Mouse (Mus musculus) hindbrain, embryonic 10.5 days (tissue): ENCODE measurements at regions not wholly inside any gene's neighbourhood (a gene's known extent, or its start where the extent isn't known, plus 50 kb on each side); places are given as distances from the start of the nearest gene placed in this dataset.

ENCODE experiments used
- DNase-seq: peaks from one replicate; pipeline ENCODE4 v3.0.0-alpha.2; 2017; ENCODE audit warnings: low spot score
- H3K27ac ChIP-seq: fragments of 300-500 bp; sonication (generic); 2 replicates; pipeline ENCODE4 v1.5.1; 2016; ENCODE audit warnings: mild to moderate bottlenecking, moderate library complexity
- H3K27me3 ChIP-seq: fragments of 300-500 bp; sonication (generic); 2 replicates; pipeline ENCODE4 v1.6.1; 2016; ENCODE audit warnings: mild to moderate bottlenecking; ENCODE audit not compliant: poor library complexity, insufficient read depth, severe bottlenecking
- H3K36me3 ChIP-seq: fragments of 300-500 bp; sonication (generic); 2 replicates; pipeline ENCODE4 v1.6.1; 2016; ENCODE audit warnings: mild to moderate bottlenecking, moderate library complexity
- H3K4me1 ChIP-seq: fragments of 300-500 bp; sonication (generic); replicated peaks from 2 replicates; pipeline ENCODE4 v1.6.1; 2016; ENCODE audit warnings: mild to moderate bottlenecking
- H3K4me3 ChIP-seq: fragments of 300-500 bp; sonication (generic); 2 replicates; pipeline ENCODE4 v1.5.1; 2016; ENCODE audit warnings: mild to moderate bottlenecking, moderate library complexity
- H3K9me3 ChIP-seq: fragments of 300-500 bp; sonication (generic); 2 replicates; pipeline ENCODE4 v1.6.1; 2016; ENCODE audit warnings: mild to moderate bottlenecking, moderate library complexity
- WGBS: fragments of 180-500 bp; shearing (Covaris S2); methylation state at CpG from one replicate; pipeline ENCODE4 v1.1.7; 2016; 5-methylcytosine and 5-hydroxymethylcytosine counted together

DNA sequence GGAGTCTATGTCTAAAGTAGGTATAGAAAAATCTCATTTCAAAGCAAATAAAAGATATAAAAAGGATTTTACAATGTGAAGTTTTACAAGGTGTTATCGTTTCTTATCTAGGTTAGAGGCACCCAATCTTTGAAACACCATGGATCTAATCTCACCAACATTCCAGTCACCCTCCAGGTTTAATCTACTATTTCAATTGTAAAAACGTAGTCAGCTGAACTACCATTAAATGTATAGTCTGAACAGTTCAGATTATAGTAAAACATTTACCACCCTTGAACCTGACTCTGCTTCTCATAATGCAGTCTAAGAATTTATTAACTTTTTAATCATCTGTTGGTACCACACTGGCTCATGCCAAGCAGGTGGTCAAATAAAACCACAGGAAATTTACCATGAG, 259.5 kb upstream of the Defb41 start:
- Histone ChIP-seq H3K4me3 (no peak overlapping the region), H3K9me3 (no peaks in the 10 kb centered on the region), H3K27me3 (no peaks in the 10 kb centered on the region), H3K27ac (no peak overlapping the region), H3K4me1 (no peaks in the 10 kb centered on the region), H3K36me3 (no peaks in the 10 kb centered on the region)
- no peak for DNase-seq
- 90% methylated on average over 2 of the region's 2 CpGs for WGBS

- Histone ChIP-seq H3K36me3 (no peaks in the 10 kb centered on the region), H3K4me1 (no peaks in the 10 kb centered on the region), H3K27me3 (no peaks in the 10 kb centered on the region), H3K4me3 (no peak overlapping the region), H3K9me3 (no peaks in the 10 kb centered on the region), H3K27ac (no peak overlapping the region)
- DNase-seq: no peak
- WGBS: 71% methylated on average over 2 of the region's 2 CpGs
Observed at GRCm38 (mm10) chr1:18522902-18523301, 258.0 kb upstream of the Defb41 start.

DNA sequence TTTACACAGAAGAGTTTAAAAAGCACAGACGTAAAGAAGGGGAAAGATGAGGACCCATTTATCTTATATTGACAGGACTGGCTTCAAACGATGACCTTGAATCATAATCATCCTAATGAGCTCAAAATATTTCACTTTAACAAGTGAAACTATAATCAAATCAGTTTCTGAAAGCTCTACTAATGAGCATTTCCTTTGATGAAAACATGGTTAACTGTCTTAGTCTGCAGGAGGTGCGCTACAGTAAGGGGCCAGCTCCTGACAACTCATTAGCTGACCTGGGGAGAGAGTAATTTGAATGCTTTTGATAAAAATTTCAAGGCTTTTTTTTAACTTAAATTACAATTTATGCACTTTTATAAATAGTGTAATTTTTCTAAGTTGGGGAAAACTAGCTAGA, 247.8 kb upstream of the Defb41 start:
- no peak for DNase-seq
- no peak overlapping the region for H3K27ac ChIP-seq
- WGBS: 91% methylated on average over 3 of the region's 3 CpGs

GRCm38 (mm10) chr1:18498556-18498955, 233.6 kb upstream of the Defb41 start:
- WGBS: 79% methylated on average over 3 of the region's 3 CpGs

More for the DNA sequence above, 247.8 kb upstream of the Defb41 start:
- no peak overlapping the region for H3K4me3 ChIP-seq
- H3K4me1 ChIP-seq: no peaks in the 10 kb centered on the region
- no peaks in the 10 kb centered on the region for H3K36me3 ChIP-seq
- H3K27me3 ChIP-seq: no peaks in the 10 kb centered on the region
- H3K9me3 ChIP-seq: 0 out of 2 replicates have a peak, but pooled peaks cover 3% of the 10 kb centered on the region

DNA sequence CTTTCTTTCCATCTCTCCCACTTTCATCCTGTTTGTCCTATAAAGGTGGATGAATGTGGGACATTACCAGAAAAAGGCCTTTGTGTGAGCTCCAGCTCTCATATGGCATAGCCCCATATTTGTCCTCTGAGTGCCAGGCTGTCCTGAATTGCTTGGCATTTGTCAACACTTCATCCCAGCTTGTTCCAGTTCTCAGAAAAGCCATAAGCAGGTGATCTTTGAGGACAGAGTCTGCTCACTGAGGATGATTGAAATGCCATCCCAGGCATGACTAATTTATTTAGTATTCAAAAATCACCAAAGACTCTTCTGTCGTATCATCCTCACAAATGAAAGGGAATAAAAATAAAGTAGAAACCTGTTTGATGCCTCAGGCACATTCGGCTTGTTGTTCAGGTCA, 203.6 kb upstream of the Defb41 start:
- H3K36me3 ChIP-seq: no peaks in the 10 kb centered on the region
- no peaks in the 10 kb centered on the region for H3K27me3 ChIP-seq
- no peak overlapping the region for H3K4me3 ChIP-seq
- no peak overlapping the region for H3K27ac ChIP-seq
- 77% methylated on average over 2 of the region's 2 CpGs for WGBS
- no peak for DNase-seq
- H3K9me3 ChIP-seq: no peaks in the 10 kb centered on the region
- H3K4me1 ChIP-seq: peaks cover 11% of the 10 kb centered on the region

More at GRCm38 (mm10) chr1:18498556-18498955, 233.6 kb upstream of the Defb41 start:
- Histone ChIP-seq H3K4me3 (no peak overlapping the region), H3K4me1 (no peaks in the 10 kb centered on the region), H3K27me3 (no peaks in the 10 kb centered on the region), H3K27ac (no peak overlapping the region), H3K9me3 (no peaks in the 10 kb centered on the region), H3K36me3 (no peaks in the 10 kb centered on the region)
- DNase-seq: no peak

DNA sequence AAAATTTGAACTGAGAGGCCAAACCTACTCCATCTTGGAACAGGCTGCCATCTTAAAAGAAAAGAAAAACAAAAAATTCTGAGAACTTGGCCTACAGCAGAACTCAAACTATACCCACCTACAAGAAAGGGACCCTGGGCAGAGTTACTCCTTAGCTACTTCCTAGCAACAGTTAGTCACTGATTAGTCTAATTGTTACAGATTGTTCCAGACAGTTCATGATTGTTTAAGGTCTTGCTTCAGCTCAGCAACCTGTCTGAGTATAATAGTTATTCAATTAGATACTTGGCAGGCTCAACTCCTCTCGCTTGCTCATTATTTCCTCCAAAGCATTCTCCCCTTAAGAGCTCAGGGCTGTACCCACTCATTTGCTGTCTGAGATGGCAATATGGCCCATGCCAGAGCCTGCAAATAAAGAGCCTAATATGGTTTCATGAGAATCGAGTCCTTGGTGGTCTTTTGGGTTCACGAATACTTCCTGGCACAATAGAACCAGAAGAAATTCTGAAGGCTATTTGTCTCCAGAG, 200.4 kb upstream of the Defb41 start:
- Histone ChIP-seq H3K9me3 (no peaks in the 10 kb centered on the region), H3K36me3 (no peaks in the 10 kb centered on the region), H3K4me3 (no peak overlapping the region), H3K27ac (no peak overlapping the region), H3K4me1 (peaks cover 17% of the 10 kb centered on the region), H3K27me3 (no peaks in the 10 kb centered on the region)
- no peak for DNase-seq
- WGBS: 85% methylated on average over 3 of the region's 3 CpGs

- Histone ChIP-seq H3K27me3 (no peaks in the 10 kb centered on the region), H3K9me3 (no peaks in the 10 kb centered on the region), H3K4me1 (peaks cover 17% of the 10 kb centered on the region), H3K36me3 (no peaks in the 10 kb centered on the region), H3K27ac (peak overlapping the region; percentile 45; the same call in 1 of the 2 replicates), H3K4me3 (no peak overlapping the region)
- WGBS: 15% methylated on average over 1 of the region's 1 CpGs
- DNase-seq: peak; percentile 44
Observed at GRCm38 (mm10) chr1:18463218-18463617, 198.3 kb upstream of the Defb41 start.

DNA sequence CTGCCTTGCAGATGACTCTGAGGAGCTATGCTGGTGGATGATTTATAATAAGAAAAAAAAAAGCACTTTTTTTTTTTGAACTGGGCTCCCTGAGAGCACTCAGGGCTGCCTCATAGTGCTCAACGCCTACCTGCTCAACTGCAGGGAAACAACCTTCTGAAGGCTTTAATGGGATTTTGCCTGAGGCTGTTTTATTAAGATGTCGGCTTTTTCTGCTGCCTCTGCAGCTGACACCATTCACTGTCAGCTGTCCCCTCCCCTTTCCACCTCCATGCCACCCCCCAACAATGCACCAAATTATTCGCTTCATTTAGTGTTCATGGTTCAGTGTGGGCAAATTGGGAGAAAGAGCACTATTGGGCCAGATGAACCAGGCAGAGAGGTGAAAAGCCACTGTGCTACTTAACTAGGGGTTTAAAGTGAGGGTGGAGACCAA, 151.4 kb upstream of the Defb41 start:
- Histone ChIP-seq H3K9me3 (no peaks in the 10 kb centered on the region), H3K27me3 (peaks cover 23% of the 10 kb centered on the region), H3K27ac (peak overlapping the region; percentile 75), H3K4me3 (no peak overlapping the region), H3K36me3 (no peaks in the 10 kb centered on the region), H3K4me1 (peaks cover 15% of the 10 kb centered on the region)
- WGBS: 18% methylated on average over 3 of the region's 3 CpGs
- DNase-seq: peak; percentile 42

DNA sequence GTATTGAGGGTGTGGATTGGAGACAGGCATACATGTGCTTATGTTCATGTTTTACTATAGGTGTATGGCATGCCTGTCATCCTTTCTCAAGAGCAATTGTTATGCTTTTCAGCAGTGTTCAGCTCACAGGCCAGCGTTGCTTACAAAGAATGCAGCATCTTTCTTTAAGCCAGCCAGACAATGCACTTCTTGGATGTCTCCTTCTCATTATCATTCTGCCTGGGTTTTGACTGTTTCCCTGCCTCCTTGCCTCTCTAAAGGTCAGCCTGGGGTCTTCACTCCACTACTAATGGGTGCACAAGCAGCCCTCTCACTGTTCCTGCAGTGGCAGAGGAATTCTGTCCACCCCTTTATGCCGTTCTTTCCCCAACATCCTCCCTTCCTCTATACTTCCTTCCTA, 150.9 kb upstream of the Defb41 start:
- H3K27me3 ChIP-seq: peaks cover 23% of the 10 kb centered on the region
- H3K4me3 ChIP-seq: no peak overlapping the region
- DNase-seq: peak; percentile 15
- peak overlapping the region; percentile 75 for H3K27ac ChIP-seq
- no peaks in the 10 kb centered on the region for H3K9me3 ChIP-seq
- no peaks in the 10 kb centered on the region for H3K36me3 ChIP-seq
- 29% methylated on average over 2 of the region's 2 CpGs for WGBS
- H3K4me1 ChIP-seq: peaks cover 15% of the 10 kb centered on the region

DNA sequence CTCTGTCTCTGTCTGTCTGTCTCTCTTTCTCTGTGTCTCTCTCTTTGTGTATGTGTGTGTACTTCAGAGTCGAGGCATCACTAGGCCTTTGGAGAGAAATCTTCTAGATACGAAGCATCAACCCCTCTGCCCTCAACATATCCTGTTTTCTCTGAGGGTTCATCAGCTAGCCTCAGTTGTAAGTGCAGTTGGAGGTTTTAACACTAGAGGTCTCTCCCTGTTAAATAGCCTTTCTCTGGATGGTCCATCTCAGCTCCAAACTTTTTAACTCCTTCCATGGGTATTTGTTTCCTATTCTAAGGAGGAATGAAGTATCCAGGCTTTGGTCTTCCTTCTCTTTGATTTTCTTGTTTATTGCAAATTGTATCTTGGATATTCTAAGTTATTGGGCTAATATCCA, 147.8 kb upstream of the Defb41 start:
- Histone ChIP-seq H3K36me3 (no peaks in the 10 kb centered on the region), H3K27me3 (peaks cover 7% of the 10 kb centered on the region; the same call in 1 of the 2 replicates), H3K4me1 (peaks cover 15% of the 10 kb centered on the region), H3K27ac (no peak overlapping the region), H3K9me3 (no peaks in the 10 kb centered on the region), H3K4me3 (no peak overlapping the region)
- no peak for DNase-seq
- WGBS: 63% methylated on average over 2 of the region's 2 CpGs

GRCm38 (mm10) chr1:18389591-18389990, 124.7 kb upstream of the Defb41 start:
- Histone ChIP-seq H3K27me3 (no peaks in the 10 kb centered on the region), H3K4me3 (no peak overlapping the region)

DNA sequence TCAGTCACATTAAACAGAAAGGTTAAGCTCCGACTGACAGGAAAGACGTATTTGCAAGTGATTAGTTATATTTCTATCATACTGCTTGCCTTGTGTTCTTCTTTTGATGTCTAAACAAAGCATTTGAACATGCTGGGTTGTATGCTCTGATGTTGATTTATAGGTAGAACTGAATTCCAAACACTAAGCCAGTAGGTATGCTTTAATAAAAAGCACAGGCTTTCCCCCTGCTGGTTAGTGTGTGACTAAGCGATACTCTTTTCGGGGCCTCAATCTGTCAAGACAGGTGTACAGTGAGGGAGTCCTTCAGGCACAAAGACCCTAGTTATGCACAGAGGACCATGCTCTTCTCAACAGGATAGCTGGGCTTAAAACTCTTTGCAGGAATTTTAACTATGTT, 119.1 kb upstream of the Defb41 start:
- Histone ChIP-seq H3K27ac (no peak overlapping the region), H3K4me3 (no peak overlapping the region), H3K9me3 (no peaks in the 10 kb centered on the region), H3K27me3 (no peaks in the 10 kb centered on the region), H3K36me3 (no peaks in the 10 kb centered on the region), H3K4me1 (no peaks in the 10 kb centered on the region)
- 83% methylated on average over 4 of the region's 4 CpGs for WGBS
- DNase-seq: no peak

More at GRCm38 (mm10) chr1:18389591-18389990, 124.7 kb upstream of the Defb41 start:
- DNase-seq: no peak
- Histone ChIP-seq H3K36me3 (no peaks in the 10 kb centered on the region), H3K4me1 (no peaks in the 10 kb centered on the region), H3K9me3 (no peaks in the 10 kb centered on the region), H3K27ac (no peak overlapping the region)

- WGBS: 64% methylated on average over 9 of the region's 9 CpGs
- Histone ChIP-seq H3K9me3 (no peaks in the 10 kb centered on the region), H3K4me1 (no peaks in the 10 kb centered on the region), H3K4me3 (no peak overlapping the region), H3K36me3 (no peaks in the 10 kb centered on the region), H3K27me3 (no peaks in the 10 kb centered on the region), H3K27ac (no peak overlapping the region)
- no peak for DNase-seq
Observed at GRCm38 (mm10) chr1:18359951-18360731, 95.2 kb upstream of the Defb41 start.
